Mouse (Mus musculus) neural tube, embryonic 10.5 days (tissue): Measurements from ENCODE around the gene Apol10b.
"Not testable (repeated sequence)": the region's sequence is repeated elsewhere in the genome, so short reads cannot be mapped to it uniquely, and the experiment has no call there.

Experiments
- DNase-seq: peaks from one replicate; pipeline ENCODE4 v3.0.0-alpha.2; 2017; ENCODE audit warnings: low spot score; ENCODE audit errors: extremely low spot score

Apol10b gene

DNA sequence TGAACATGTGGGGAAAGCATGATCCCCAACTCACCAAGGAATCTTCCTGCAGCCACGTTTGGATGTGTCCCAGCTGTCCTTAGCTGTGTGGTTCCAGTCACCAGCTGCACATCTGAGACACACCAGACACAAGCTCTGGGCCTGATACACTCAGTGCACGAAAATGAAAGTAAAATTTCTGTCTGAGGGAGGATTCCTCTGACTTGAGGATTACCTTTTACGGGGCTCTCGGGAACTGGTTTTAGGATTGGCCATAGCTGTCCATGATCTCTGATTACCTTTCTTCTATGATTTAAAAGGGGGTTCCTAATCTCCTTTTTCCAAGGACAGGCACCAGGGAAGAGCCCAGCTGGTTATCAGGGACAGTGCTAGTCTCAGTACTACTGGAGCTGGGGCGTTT is at the start of gene Apol10b:
TSS of gene Apol10b (minus strand) at position 165 of the 400 bp plus-strand sequence.
- no peak for DNase-seq

DNA sequence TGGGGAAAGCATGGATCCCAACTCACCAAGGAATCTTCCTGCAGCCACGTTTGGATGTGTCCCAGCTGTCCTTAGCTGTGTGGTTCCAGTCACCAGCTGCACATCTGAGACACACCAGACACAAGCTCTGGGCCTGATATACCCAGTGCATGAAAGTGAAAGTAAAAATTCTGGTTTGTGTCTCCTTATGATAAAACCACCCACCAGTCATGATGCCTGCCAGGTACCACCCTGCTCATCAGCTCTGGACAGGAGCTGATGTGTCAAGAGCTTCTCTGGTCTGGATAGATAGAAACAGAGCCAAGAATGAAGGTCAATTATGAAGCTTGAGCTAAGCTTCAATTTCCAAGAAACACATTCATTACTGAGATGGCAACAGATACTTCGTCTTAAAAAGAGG is 47.3 kb upstream of the Apol10b start, which contains the start of gene Apol11b:
TSS of gene Apol11b (minus strand) at position 111 of the 400 bp plus-strand sequence.
- DNase-seq: not testable (repeated sequence)

DNA sequence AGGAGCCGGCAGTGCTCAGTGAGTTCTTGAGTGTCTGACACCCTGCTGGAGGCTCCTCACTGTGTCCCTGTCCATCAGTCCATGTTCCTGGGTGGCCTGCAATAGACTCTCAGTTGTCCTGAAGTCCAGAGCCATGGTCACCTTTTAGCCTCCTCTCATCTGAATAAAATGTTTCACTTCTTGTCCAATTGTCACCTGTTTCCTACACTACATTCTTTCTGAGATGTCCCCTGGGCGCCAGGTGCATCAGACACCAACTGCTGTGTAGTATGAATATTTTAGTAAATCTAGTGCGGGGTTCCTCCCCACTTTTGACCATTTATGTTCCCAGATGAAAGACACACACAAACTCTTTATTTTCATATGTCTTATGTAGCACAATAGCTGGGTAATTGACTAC is 33.9 kb upstream of the Apol10b start:
- not testable (repeated sequence) for DNase-seq

DNA sequence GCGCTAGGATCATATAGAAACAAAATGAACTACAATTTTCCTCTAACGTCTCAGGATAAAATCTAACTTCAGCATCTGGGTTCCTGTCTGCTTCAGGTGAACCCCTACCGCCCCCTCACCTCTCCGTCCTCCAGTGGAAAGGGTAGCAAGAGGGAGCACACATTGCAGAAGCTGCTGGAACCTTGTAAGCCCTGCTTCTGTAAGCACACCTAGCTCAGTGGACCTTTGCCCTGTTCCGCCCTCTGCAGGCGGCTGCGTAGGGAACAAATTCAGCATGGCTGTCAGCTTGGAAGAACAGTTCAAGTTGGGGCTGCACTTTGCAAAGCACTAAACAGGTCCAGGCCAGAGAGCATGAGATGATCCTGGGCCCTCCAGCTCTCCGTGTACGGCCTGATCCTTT is 32.7 kb upstream of the Apol10b start:
- not testable (repeated sequence) for DNase-seq

DNA sequence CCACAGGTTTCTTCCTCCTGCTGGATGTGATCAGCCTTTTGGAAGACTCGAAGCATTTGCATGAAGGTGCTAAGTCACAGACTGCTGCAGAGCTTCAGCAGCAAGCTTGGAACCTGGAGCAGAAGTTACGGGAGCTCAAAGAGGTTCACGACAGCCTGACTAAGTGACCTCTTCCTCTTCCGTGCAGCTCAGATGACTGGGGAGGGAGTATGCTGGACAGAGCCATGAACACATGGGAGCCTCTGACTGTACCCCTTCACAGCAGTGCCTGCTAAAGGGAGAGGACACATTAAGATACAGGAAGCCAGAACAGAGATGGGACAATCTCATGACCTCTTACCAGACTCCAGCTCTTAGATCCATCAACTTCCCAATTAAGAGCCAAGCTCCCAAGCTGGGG is 30.5 kb upstream of the Apol10b start:
- DNase-seq: not testable (repeated sequence)

DNA sequence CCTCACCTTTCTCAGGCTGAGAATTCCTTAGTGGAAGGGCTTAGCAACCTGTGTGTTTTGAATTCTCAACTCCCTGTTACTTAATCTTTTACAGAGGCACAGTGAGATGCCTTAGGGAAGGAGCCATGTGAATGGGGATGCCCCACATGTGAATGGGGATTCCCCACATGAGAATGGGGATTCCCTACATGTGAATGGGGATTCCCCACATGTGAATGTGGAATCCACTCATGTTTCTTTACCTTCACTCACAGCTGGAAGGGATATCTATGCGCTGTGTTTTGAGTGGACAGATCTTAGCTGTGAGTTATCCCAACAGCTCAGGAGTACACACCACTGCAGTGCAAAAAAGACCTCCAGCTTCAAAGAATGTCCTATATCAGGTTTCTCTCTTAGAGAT is 28.8 kb upstream of the Apol10b start:
- DNase-seq: no peak

DNA sequence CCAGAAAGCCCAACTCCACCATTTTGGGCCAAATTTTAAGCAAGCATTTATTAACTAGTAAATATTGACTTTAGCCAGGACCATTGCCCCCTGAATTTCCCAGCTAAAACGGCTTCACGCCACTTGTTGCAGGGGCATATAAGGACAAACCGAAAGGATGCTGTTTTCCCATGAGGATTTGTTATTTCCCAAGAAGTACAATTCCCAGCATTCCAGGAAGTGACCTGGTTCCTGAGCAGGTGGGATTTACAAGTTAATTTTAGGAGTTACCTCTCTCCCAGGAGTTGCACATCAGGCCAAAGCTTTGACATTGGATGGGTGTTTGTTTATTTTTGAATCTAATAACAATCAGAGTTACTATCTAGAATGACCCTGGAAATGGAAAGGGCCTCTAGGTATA is 10.1 kb upstream of the Apol10b start:
- DNase-seq: no peak

DNA sequence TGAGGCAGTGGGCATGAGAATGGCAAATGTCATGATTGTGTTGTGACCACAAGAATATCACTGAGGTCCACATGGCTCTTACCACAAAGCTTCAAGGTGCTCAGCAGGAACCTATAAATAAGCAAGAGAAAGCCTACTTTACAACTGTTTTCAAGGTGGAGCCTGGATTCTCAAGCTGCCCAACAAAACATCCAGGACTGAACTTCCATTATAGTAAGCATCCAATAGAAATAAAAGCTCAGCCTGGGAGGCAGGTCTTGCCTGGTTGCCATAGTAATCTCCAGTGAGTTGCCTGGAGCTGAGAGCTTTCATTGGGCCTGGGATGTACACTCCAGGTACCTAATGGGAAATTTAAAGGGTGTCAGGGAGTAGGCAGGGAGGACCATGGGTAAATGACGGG is 3.0 kb upstream of the Apol10b start, which contains the start of gene Gm36245:
TSS of gene Gm36245 (plus strand) at position 301 of the 400 bp plus-strand sequence.
- no peak for DNase-seq

DNA sequence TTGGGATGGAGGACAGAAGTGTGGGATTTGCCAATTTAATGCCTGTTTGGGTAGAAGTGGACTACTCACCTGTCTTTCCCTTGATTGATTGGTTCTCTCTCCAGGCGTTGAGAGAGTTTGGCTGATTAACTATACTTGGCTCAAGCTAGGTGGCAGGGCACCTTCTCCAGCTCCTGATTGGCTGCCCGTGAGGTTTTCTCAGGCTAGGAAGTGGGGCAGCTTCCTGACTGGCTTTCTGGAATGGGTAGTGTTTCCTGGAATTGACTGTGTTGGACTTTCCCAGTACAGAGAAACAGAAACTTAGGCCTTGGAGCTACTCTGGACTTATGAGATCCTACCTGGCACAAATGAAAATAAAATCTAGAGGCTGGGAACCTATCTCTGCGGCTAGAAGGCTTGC is 2.5 kb upstream of the Apol10b start:
- no peak for DNase-seq

DNA sequence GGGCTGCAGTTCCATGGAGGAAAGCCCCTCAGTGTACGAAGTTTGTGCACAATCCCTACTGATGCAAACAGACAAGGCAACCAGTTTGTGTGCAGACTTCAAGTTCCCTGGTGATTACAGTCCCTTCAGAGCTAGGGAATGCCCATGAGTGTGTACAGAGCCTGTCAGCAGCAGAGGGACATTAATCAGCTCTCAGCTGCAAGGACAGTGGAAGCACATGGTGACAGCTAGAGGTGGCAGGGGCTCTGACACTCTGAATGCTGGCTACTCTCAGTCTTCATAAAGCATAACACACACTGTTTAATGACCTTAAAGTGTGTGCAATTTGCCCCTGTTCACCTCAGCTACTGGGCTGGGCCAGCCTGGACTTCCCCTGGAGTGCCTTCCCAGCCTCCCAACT is 2.4 kb downstream of the Apol10b start:
- no peak for DNase-seq

DNA sequence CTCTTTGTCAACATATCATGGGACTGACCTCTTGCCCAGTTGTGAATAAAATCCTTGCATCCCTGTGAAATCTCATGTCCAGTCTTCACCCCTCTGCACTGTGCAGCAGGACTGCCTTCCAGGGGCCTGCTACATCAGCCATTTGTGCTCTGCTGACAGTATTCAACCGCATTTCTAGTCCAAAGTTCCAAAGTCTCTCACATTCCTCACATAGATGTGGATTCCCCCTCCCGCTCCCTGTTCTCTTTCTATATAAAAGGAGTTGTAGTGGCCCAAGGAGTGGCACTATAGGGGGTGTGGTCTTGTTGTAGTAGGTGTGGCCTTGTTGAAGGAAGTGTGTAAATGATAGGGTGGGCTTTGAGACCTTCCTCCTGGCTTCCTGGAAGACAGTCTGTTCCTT is 5.0 kb downstream of the Apol10b start:
- no peak for DNase-seq

DNA sequence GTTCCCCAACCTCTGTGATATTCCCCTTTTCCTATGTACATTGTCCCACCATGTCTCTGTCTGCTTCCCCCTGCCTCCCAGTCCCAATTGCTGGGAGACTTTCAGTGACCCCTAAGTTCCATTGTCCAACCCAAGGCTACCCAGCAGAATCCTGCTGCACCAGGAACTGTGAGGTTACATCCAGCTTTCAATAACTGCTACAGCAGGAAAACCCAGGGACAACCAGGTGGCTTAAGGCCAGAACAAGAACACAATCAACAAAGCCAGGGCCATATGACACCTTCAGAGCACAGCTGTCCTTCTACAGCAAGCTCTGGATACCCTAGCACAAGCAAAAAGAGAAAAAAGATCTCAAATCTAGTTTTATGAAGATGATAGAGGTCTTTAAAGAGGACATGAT is 6.9 kb downstream of the Apol10b start:
- DNase-seq: no peak

DNA sequence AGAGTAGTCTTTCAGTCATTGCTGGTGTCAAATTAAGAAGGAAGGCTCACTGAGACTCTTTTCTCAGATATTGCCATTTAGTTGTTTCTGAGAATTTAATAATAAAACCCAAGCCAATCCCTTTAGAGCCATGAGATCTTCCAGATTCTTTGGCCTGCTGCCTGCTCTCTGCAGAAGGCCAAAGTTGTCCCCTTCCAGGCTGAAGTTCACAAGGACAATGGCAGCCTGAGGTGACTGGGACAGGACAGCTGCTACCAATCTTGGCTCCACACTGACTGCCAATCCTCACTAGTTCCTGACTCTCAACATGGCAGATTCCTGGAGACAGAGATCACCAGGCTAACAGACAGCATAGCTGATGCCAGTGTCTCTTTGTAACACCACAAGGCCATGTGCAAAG is 8.9 kb downstream of the Apol10b start:
- DNase-seq: no peak

DNA sequence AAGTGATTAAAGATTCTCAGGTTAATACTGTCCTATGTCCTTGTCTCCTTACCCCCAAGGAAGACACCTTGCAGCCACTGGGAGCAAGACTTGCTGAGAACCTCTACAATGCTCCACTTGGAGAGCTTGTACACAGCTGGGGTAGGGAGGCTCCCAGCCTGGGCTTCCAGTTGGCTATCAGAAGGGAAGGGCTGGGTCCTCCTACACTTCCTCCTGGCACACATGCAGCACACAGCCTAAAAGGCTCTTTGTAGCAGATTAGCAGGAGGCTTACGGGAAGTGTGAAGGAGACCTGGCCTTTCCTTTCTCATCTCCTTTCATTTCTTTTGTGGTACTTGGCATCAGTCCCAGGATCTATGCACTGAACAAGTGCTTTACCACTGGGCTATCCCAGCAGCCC is 14.2 kb downstream of the Apol10b start:
- DNase-seq: no peak

DNA sequence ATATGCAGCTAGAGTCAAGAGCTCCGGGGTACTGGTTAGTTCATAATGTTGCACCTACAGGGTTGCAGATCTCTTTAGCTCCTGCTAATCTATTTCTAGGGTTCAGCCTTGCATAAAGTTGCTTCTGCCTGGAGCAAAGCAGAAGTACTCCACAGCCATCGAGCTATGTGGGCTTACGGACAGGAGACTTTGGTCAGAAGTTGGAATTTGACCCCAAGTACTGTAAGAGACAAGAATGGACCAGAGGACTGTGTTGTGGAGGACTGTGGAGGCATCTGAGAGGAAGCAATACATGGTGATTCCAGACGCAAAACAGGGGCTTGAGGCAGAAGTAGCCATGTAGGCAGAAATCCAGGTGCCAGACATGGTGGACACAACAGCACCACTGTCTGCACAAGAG is 16.6 kb downstream of the Apol10b start:
- no peak for DNase-seq

DNA sequence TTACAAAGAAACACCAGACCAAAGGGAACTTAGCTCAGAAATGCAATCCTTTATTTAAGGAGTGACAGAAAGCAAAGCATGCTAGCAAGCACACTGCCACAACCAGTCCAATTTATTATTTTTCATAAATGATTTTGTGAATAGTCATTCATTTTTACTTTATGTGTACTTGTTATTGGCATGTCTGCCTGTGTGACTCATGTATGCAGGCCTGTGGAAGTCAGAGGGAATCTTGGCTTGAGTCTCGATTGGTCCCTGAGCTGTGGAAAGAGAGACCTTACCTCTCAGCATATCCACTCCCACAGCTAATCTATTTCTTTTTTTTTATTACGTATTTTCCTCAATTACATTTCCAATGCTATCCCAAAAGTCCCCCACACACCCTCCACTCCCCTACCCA is 17.1 kb downstream of the Apol10b start:
- no peak for DNase-seq

DNA sequence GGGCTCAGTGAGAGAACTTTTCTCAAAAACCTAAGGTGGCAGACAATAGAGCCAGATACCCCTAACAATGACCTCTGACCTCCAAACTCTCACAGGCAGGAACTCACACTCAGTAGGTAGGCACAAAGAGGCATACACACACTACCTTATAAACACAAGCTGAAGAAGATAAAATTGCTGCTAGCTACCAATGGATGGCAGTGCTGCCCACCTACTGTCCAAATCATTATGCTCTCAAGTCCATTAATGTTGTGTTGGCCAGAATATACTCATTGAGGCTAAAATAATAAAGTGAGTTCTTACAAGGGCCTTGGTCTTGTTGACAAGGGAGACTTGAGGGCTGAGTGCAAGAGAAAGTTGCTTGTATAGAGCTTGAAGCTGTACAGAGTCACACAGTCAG is 32.7 kb downstream of the Apol10b start:
- no peak for DNase-seq

DNA sequence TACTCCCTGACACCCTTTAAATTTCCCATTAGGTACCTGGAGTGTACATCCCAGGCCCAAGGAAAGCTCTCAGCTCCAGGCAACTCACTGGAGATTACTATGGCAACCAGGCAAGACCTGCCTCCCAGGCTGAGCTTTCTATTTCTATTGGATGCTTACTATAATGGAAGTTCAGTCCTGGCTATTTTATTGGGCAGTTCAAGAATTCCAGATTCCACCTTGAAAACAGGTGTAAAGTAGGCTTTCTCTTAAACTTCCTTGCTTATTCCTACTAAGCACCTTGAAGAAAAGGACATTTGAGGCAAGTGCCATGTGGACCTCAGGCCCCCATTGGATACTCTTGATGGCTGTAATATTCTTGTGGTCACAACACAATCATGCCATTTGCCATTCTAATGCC is 34.1 kb downstream of the Apol10b start, which contains the start of gene 1700025B11Rik:
TSS of gene 1700025B11Rik (minus strand) at position 101 of the 400 bp plus-strand sequence.
- DNase-seq: no peak

DNA sequence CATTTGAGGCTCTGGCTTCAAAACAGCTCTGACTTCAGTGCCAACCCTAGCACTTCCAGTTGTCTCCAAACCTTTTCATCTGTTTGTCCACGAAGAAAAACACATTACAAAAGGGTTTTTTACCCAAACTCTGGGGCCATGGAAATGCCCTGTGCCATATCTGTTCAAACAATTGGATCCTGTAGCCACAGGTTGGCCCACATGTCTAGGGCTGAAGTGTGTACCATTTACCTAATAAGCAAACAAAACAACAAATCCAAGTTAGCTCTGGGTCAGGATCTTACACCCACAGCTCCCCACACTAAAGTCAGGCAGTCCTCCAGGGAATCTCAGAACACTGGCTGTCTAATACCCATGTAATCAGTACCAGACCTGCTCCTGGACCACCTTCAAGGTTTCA is 56.7 kb downstream of the Apol10b start:
- DNase-seq: not testable (repeated sequence)
